Mouse (Mus musculus) ovary, postnatal 36 days (tissue): Measurements from ENCODE around the gene Sema5a.

Experiments used
- DNase-seq: peaks from one replicate; pipeline ENCODE4 v3.0.0; 2022; ENCODE audit warnings: low spot score, mixed read lengths

Sema5a gene

DNA sequence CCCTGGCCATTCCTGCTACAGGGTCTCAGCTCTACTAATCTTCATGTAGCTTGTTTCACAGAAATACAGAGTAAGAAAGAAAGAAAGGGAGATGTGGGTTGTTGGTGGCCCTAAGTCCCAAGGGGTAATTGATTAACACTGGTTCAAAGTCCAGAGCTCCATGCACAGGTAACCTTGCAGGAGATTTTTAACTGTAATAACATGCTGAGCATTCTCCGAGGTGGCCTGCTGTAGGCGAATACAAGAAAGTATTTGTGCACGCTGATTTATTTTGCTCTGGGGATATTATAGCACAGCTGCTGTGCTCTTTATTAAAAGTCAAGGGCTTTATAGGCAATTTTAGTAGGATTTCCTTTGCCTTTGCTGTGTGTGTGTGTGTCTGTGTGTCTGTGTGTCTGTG, 393.3 kb downstream of the Sema5a start:
- no peak for DNase-seq

DNA sequence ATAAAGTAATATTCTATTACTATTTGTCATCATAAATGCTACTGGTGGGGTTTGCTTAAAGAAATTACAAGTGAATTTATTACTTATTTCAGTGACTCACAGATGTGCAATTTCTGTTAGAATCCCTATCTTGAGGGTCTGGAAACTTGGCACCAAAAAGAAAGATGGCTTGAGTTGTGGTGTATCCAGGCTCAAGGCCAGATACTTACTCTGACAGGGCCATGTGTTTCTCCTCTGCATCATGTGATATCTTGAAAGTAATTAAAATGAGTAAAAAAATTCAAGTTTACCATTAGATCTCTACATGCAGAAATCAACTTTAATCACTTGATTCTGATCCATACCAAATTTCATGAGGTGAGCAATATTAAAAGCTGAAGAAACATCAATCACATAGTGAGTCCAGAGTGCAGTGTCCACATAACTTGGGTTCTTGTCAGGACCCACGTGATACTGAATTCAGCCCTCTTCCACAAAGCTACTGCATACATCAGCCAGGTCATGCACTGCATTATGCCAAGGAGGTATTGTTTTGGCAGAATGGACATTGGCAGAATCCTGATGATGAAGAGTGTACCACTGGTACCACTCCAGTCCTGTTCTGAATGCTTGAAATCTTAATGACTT, 402.6 kb downstream of the Sema5a start:
- DNase-seq: no peak

DNA sequence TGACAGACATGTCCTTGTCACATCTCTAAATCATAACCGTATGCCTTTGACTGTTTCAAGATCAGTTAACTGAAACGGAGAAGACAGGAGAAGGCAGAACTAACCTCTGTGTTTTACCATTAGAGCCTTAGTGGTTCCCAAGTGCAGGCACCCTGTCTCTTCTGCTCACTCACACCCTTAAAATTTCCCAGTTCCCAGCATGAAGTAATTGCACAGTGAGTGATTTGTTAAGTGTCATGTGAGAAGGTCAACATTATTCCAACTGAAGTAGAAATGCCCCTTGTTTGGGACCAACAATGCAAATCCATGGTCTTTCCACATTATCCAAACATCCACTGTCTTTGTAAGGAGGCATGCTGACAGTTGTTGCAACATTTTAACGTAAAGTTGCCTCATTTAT, 409.4 kb downstream of the Sema5a start:
- DNase-seq: no peak

- DNase-seq: no peak
Measured at GRCm38 (mm10) chr15:32656017-32656416, 411.4 kb downstream of the Sema5a start.

GRCm38 (mm10) chr15:32676446-32676845, 431.8 kb downstream of the Sema5a start:
- no peak for DNase-seq

GRCm38 (mm10) chr15:32685152-32685551, 440.5 kb downstream of the Sema5a start:
- DNase-seq: no peak

DNA sequence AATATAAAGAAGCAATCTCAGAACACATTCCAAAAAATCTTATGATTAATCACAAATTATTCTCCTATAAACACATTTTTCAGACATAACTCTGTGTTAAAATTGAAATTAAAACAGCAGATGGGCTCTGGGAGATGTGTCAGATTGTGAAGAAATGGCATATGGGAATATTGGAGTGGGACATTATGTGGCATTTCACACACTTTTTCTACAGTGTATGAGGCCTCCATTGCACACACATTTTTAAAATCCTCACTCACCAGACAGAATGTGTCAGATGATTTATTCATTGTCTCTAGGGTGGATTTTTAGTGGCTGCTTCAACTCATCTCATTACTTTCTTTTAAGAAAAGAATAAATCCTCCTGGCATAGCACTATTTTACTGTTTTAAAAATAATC, 446.4 kb downstream of the Sema5a start:
- no peak for DNase-seq

DNA sequence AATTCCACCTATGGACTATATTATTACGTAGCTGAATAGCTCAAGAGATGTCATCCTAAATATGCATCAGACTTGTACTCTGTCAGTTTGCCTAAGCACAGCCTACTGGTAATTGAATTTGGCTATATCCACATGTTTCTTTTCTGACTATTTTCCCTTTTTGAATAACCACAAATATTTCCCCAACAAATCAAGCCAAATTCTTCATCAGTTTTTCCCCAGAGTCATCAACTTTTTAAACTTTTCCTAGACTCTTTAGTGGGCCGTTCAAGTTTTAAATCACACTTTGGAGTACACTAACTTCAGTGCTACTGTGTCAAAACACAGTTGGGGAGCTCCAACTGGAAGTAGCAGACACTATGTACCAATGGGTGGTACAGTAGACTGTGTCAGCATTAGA, 448.4 kb downstream of the Sema5a start:
- no peak for DNase-seq

DNA sequence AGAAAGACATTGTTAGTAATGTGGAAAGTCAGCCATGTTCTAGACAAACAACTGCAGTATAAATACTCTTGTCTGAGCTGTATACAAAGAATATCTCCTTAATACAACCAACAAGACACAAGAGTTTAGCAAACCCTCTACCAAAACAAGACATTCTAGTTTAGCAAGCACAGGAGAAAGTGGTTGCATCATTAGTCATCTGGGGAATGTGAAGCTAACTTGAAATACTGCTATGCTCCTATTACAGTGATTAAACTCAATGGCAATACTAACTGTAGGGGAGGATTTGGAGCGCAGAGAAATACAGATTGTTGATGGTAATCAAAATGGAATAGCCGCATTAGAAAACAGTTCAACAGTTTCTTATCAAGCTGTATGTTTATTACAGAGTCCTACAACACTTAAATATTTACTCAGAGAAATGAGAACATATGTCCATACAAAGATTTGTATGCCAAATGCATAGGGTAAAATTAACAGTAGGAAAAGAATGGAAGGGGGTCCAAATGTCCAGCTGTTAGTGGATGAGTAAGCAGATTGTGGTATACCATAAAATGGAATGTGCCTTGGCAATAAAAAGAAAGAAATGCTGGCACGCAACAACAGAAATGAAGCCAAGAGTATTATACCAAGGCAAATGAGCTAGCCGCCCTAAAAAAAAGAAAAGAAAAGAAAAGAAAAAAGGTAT, 472.8 kb downstream of the Sema5a start:
- no peak for DNase-seq

DNA sequence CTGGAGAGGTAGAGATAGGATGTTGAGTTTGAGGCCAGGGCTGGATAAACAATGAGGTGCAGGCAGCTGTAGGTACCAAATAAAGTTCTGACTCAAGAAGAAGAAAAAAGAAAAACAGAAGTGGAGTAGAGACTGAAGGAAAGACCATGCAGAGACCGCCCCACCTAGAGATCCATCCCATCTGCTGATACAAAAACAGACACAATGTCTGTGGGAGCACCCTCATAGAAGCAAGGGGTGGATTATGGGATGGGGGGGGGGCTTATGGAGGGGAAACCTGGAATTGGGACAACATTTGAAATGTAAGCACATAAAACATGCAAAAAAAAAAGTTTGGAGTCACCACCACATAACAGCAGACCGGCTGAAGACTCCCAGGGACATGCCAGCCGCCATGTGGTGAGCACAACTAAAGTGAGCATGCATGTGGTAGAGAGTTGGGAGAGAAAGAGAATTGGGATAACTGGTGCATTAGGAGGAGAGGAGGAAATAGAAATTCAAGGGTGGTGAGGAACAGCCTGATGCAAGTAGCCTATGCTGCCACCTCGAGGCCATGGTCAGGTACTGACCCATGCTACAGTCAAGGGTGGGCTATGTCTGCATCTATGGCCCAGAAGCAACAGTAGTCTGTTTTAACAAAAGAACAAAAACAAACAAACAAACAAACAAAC, 473.8 kb downstream of the Sema5a start:
- DNase-seq: peak; percentile 59

- DNase-seq: no peak
Measured at GRCm38 (mm10) chr15:32718964-32719311, 474.3 kb downstream of the Sema5a start.

DNA sequence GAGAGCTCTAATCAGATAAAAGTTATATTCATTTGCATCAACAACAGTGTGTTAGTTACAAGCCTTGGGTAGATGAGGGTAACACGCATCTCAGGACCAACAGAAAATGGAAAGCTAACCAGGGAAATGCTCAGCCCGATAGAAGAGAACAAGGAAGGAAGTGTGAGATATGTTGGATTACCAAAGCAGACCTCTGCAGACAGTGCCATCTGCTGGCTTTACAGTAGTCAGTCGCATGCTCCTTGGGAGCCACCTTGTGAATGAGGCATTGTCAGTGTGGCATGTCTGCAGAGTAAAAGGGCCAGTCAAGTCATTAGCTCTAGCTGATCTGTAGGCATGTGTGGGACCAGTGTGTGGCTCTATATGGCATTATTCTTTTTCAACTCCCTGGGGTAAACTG, 486.2 kb downstream of the Sema5a start:
- DNase-seq: peak; percentile 18
